Mouse (Mus musculus): ENCODE measurements around the gene Abcg4. TPM values are rescaled to one million over a fixed set of nuclear protein-coding genes. Genes with fewer than 3 reads are reported as not detected.

Gene Abcg4
- 0.10 TPM for polyA plus RNA-seq (2014; fragmentation: Illumina TruSeq; extraction: RNeasy Lipid Tissue Mini Kit (QIAGEN cat#74804); ENCODE audit: insufficient read depth, low read depth, low replicate concordance)

DNA sequence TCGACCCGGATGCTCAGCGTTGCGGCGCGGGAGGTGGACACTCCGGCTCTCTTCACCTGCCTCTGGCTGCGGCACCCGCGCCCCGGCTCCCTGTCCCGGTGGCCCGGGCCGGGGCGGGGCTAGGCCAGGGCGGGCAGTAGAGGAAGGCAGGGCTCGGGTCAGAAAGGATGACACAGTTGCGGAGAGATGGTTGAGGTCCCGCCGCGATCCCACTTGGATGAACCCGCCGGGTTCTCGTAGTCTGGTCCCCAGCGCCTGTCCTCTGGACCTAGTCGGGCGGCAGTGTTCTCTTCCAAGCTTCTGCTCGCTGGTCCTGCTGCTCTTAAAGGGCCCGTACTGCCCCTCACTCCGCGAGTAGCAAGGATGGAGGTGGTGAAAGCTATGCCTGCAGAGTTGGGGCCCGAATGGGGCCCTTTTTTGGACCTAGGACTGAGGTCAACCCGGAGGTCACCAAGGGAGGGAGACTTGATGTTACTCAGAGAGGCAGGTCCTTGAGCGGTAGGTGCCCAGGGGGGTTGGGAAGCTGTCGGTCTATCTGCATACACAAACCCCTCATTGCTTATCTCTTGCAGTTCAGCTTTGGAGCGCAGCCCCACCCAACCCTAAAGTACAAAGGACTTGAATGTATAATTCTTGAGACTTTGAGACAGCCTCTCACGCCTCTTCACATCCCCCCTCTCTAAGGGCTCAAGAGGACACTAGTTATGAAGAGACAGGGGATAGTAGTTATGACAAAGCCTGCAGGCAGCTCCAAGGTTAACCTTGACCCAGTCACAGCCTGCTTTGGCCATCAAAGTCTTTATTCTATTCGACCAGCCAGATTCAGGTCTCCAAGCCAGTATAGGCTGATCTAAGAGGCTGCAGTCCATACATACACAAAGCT lies at the start of gene Abcg4:
Abcg4 (minus strand) TSS at position 540 of the 883 bp plus-strand sequence.

DNA sequence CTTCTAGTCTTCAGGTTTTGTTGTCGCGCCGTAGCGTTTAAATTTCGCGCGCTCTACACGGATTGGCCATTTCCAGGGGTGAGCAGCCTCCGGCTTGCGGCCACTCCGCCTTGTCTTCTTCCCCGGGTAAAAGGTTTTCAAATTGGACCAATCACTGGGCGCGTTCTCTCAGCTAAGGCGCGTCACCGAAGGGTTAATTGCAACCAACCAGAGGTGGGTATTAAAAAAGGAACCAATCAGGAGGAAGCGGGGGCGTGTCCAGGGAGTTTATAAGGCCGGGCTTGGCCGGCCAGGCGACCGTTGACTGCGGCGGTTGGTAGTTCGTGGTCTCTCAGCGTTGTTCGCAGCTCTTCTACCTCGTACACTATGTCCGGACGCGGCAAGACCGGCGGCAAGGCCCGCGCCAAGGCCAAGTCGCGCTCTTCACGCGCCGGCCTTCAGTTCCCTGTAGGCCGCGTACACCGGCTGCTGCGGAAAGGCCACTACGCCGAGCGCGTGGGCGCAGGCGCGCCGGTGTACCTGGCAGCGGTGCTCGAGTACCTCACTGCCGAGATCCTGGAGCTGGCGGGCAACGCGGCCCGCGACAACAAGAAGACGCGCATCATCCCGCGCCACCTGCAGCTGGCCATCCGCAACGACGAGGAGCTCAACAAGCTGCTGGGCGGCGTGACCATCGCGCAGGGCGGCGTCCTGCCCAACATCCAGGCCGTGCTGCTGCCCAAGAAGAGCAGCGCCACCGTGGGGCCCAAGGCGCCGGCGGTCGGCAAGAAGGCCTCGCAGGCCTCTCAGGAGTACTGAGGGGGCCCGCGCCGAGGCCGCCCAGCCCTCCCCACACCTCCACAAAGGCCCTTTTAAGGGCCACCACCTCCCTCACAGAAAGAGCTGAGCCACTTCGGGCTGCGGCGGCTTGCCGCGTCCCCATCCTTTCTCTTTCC lies 46.2 kb upstream of the Abcg4 start, which contains the start of gene H2afx:
H2afx (plus strand) TSS at position 299 of the 935 bp plus-strand sequence.

DNA sequence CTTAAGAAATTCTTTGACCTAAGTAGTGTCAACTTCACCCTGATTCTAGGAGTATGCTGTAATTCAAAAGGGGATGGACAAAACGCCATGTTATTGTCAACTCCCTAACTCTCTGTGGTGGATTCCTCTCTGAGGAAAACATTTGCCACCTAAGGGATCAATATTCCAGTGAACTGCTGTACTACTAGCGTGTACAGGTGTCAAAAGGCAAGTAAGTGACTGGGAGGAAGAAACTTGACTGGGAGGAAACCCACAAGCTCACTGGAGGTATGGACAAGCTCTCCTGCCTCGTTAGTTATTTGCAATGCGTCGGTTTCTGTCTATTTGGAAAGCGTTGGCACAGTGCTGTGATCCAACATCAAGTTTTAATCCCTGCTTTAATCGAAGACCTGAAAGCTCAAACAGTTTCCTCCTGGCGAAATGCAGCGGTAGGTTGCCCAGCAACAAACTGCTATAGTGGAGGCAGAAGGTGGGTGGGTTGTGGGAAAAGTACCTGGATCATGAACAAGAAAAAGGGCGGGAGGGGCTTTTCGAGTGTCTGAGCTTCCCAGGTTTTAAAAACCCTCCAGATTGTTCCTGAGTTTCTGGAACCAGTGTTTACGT lies 37.5 kb upstream of the Abcg4 start, which contains the start of gene Dpagt1:
Dpagt1 (plus strand) TSS at position 252 of the 603 bp plus-strand sequence.

DNA sequence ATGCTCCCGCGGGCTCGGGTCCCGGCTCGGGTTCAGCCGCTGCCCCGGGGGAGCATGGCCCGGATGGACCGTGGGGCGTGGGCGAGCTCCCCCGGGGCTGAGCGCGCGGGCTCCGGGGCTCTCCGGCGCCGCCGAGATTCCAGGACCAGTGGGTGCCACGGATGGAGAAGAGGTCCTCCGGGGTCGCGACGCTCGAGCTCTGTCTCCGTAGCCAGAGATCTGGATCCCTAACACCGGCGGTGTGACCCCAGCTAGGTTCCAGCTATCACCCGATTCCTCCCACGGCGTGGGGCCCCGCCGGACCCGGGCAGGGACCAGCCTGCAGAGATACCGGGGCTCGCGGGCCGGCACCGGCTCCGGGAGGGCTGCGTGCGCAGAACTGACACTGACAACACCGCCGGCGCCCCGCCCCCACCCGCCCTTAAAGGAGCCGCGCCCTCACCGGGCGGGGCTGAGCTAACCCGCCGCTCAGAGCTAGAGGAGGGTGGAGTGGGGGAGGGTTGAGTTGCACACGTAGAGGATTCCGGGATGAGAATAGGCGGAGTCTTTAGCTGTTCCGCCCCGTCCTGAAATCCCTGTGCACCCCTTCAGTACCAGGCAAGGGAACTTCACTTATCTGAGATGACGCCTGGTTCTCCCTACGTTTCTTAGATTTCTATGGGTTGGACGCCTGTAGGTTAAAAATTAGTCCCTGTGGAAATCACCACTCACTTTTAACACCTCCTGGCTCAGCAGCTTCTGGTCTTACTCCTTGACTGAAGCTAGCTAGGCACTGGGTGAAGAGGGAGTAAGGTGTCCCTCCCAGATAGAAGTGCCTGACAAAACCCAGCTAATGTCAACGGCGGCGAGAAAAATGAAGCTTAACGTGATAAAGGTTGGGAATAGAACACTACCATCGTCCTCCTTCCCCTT lies 31.7 kb upstream of the Abcg4 start, which contains the start of gene C2cd2l:
C2cd2l (minus strand) TSS at position 399 of the 912 bp plus-strand sequence.

DNA sequence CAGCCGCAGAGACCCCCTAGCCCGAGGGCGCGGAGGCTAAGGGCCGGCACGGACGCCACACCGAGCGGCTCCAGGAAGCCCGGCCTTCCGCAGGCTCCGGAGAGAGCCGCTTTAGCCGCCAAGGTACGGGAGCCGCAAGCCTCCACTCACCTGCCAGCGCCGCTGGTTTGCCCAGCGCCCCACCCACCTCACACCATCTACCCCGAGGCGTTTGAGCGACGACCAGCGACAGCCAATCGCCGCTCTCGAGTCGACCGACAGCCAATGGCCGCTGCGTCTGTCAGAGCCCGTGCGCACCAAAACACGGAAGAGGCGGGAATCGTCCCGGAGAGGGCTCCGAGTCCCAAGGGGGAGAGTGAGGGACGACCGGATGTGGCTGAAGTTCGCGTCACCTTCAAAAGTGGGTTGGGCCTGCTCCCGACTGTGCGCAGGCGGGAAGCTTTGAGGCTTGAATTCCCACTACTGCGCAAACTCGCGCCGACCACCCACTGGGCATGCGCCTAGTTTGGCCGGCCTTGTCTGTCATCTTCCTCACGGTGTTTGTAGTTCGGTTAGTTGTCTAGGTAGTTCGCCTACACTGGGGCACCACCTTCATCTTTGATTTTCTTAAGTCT lies 17.2 kb upstream of the Abcg4 start, which contains the start of gene Hinfp:
Hinfp (minus strand) TSS at position 206 of the 614 bp plus-strand sequence.

DNA sequence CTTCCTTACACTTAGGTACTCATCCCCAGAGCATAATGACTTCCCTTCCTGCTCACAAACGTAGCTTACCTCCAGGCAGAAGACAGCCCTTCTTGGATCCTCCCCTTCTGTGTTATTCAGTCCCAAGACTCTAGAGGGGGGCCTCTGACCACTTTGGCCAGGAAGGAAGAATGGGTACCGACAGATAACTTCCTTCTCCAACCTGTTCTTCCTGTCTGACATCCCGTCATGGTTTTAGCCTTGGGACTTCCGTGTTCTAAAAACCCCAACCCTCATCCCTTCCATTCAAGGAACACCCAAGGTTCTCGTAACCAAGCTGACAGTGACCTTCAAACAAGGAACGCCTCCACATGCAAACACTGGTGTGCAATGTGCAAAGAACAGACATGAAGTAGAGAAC lies 20.0 kb downstream of the Abcg4 start, which contains the start of gene Nlrx1:
Nlrx1 (minus strand) TSS at position 168 of the 400 bp plus-strand sequence.

DNA sequence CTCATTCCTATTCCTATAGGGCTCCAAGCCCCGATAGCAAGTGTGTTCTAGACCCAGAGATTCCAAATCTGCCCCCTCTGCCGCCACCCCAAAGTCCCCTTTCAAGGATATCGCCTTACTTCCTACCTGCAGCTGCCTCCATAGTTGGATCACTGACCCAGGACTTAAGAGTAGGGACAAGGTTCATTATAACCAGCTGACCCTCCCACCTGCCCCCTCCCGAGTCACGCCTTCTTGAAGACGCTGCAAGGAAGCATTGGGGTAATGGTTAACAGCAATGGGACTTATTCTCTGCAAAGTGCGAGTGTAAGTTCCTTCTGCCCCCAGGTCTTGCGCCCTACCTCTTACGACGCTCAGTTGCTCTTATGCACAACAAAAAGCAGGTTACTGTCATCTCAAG lies 37.1 kb downstream of the Abcg4 start, which contains the start of gene Pdzd3:
Pdzd3 (minus strand) TSS at position 158 of the 400 bp plus-strand sequence.

DNA sequence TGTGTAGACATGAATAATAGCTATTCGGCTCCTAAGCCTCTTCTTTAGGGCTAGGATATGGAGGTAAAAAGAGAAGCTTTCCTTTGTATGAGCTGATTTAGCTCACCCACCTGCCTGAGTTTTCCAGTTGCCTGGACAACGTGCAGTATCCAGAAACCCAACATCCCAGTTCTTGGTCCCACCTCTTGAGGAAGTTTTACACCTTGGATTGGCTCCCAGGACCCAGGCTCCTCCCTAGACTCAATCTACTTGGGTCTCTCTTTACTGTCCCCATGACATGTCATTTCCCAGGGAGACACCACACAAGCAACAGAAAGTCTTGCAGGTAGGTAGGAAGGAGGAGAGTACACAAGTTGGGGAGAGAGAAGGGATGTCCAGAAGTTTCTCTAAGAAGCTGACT lies 48.0 kb downstream of the Abcg4 start, which contains the start of gene Ccdc153:
Ccdc153 (plus strand) TSS at position 278 of the 400 bp plus-strand sequence.

DNA sequence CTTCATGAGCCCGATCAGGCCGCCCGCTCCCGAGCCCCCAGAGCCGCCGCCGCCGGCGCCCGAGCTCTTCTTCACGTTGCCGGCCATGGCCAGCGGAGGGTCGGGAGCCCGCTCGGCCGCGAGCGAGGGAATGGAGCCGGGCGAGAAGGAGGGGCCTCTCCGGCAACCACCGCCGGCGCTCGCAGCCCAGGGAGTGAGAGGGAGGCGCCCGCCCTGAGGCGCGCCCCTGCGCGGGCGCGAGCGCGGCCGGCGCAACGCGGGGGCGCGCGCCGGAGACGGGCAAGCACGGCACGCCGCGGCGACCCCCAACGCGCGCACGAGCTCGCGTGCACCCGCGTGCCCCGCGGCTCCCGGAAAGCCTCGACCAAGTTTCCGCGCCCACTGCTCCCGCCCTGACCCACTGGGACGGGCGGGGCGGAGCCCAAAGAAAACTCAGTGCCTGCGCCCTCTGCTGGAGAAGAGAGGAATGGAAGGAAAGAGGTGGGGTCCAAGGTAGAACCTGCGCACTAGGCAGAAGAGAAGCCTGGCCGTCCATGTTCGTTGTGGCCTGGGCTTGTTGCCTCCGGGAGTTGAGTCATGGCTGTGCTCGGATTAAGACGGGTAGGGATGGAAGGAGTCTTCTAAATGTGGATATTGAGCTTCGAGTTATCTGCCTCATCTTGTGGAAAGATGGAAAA lies 54.5 kb downstream of the Abcg4 start, which contains the start of gene Cbl:
Cbl (minus strand) TSS at position 248 of the 677 bp plus-strand sequence.

Other genes starting within 250 kb of the Abcg4 start
- 31.2 TPM for gene Thy1, start 245.2 kb downstream of the Abcg4 start, polyA plus RNA-seq (2014; fragmentation: Illumina TruSeq; extraction: RNeasy Lipid Tissue Mini Kit (QIAGEN cat#74804); ENCODE audit: insufficient read depth, low read depth, low replicate concordance)
- 8.4 TPM for gene Usp2, start 221.6 kb downstream of the Abcg4 start, polyA plus RNA-seq (2014; fragmentation: Illumina TruSeq; extraction: RNeasy Lipid Tissue Mini Kit (QIAGEN cat#74804); ENCODE audit: insufficient read depth, low read depth, low replicate concordance)
- not detected for gene Mfrp, start 186.9 kb downstream of the Abcg4 start, polyA plus RNA-seq (2014; fragmentation: Illumina TruSeq; extraction: RNeasy Lipid Tissue Mini Kit (QIAGEN cat#74804); ENCODE audit: insufficient read depth, low read depth, low replicate concordance)
- gene C1qtnf5, start 181.4 kb downstream of the Abcg4 start, polyA plus RNA-seq (2014; fragmentation: Illumina TruSeq; extraction: RNeasy Lipid Tissue Mini Kit (QIAGEN cat#74804); ENCODE audit: insufficient read depth, low read depth, low replicate concordance), result 21.8 TPM
- gene Gm49380, start 175.1 kb downstream of the Abcg4 start, polyA plus RNA-seq (2014; fragmentation: Illumina TruSeq; extraction: RNeasy Lipid Tissue Mini Kit (QIAGEN cat#74804); ENCODE audit: insufficient read depth, low read depth, low replicate concordance), result not detected
- gene Rnf26, start 175.1 kb downstream of the Abcg4 start, polyA plus RNA-seq (2014; fragmentation: Illumina TruSeq; extraction: RNeasy Lipid Tissue Mini Kit (QIAGEN cat#74804); ENCODE audit: insufficient read depth, low read depth, low replicate concordance), result 8.9 TPM
- 131 TPM for gene Mcam, start 154.1 kb downstream of the Abcg4 start, polyA plus RNA-seq (2014; fragmentation: Illumina TruSeq; extraction: RNeasy Lipid Tissue Mini Kit (QIAGEN cat#74804); ENCODE audit: insufficient read depth, low read depth, low replicate concordance)
- gene Cbl, start 54.6 kb downstream of the Abcg4 start, polyA plus RNA-seq (2014; fragmentation: Illumina TruSeq; extraction: RNeasy Lipid Tissue Mini Kit (QIAGEN cat#74804); ENCODE audit: insufficient read depth, low read depth, low replicate concordance), result 8.7 TPM
- 174 TPM for gene Ccdc153, start 47.9 kb downstream of the Abcg4 start, polyA plus RNA-seq (2014; fragmentation: Illumina TruSeq; extraction: RNeasy Lipid Tissue Mini Kit (QIAGEN cat#74804); ENCODE audit: insufficient read depth, low read depth, low replicate concordance)
- gene Pdzd3, start 37.1 kb downstream of the Abcg4 start, polyA plus RNA-seq (2014; fragmentation: Illumina TruSeq; extraction: RNeasy Lipid Tissue Mini Kit (QIAGEN cat#74804); ENCODE audit: insufficient read depth, low read depth, low replicate concordance), result not detected
- 4.5 TPM for gene Nlrx1, start 20.0 kb downstream of the Abcg4 start, polyA plus RNA-seq (2014; fragmentation: Illumina TruSeq; extraction: RNeasy Lipid Tissue Mini Kit (QIAGEN cat#74804); ENCODE audit: insufficient read depth, low read depth, low replicate concordance)
- 7.0 TPM for gene Hinfp, start 17.1 kb upstream of the Abcg4 start, polyA plus RNA-seq (2014; fragmentation: Illumina TruSeq; extraction: RNeasy Lipid Tissue Mini Kit (QIAGEN cat#74804); ENCODE audit: insufficient read depth, low read depth, low replicate concordance)
- 13.7 TPM for gene C2cd2l, start 31.7 kb upstream of the Abcg4 start, polyA plus RNA-seq (2014; fragmentation: Illumina TruSeq; extraction: RNeasy Lipid Tissue Mini Kit (QIAGEN cat#74804); ENCODE audit: insufficient read depth, low read depth, low replicate concordance)
- 18.8 TPM for gene Dpagt1, start 37.4 kb upstream of the Abcg4 start, polyA plus RNA-seq (2014; fragmentation: Illumina TruSeq; extraction: RNeasy Lipid Tissue Mini Kit (QIAGEN cat#74804); ENCODE audit: insufficient read depth, low read depth, low replicate concordance)
- gene H2afx, start 46.1 kb upstream of the Abcg4 start, polyA plus RNA-seq (2014; fragmentation: Illumina TruSeq; extraction: RNeasy Lipid Tissue Mini Kit (QIAGEN cat#74804); ENCODE audit: insufficient read depth, low read depth, low replicate concordance), result 15.0 TPM
- gene Hmbs, start 55.6 kb upstream of the Abcg4 start, polyA plus RNA-seq (2014; fragmentation: Illumina TruSeq; extraction: RNeasy Lipid Tissue Mini Kit (QIAGEN cat#74804); ENCODE audit: insufficient read depth, low read depth, low replicate concordance), result 24.9 TPM
- 18.7 TPM for gene Vps11, start 73.1 kb upstream of the Abcg4 start, polyA plus RNA-seq (2014; fragmentation: Illumina TruSeq; extraction: RNeasy Lipid Tissue Mini Kit (QIAGEN cat#74804); ENCODE audit: insufficient read depth, low read depth, low replicate concordance)
- gene Hyou1, start 90.9 kb upstream of the Abcg4 start, polyA plus RNA-seq (2014; fragmentation: Illumina TruSeq; extraction: RNeasy Lipid Tissue Mini Kit (QIAGEN cat#74804); ENCODE audit: insufficient read depth, low read depth, low replicate concordance), result 33.2 TPM
- gene Slc37a4, start 108.2 kb upstream of the Abcg4 start, polyA plus RNA-seq (2014; fragmentation: Illumina TruSeq; extraction: RNeasy Lipid Tissue Mini Kit (QIAGEN cat#74804); ENCODE audit: insufficient read depth, low read depth, low replicate concordance), result 16.7 TPM
- 2,045 TPM for gene Rps25, start 118.5 kb upstream of the Abcg4 start, polyA plus RNA-seq (2014; fragmentation: Illumina TruSeq; extraction: RNeasy Lipid Tissue Mini Kit (QIAGEN cat#74804); ENCODE audit: insufficient read depth, low read depth, low replicate concordance)
- gene Trappc4, start 119.0 kb upstream of the Abcg4 start, polyA plus RNA-seq (2014; fragmentation: Illumina TruSeq; extraction: RNeasy Lipid Tissue Mini Kit (QIAGEN cat#74804); ENCODE audit: insufficient read depth, low read depth, low replicate concordance), result 98.9 TPM
- gene Ccdc84, start 130.0 kb upstream of the Abcg4 start, polyA plus RNA-seq (2014; fragmentation: Illumina TruSeq; extraction: RNeasy Lipid Tissue Mini Kit (QIAGEN cat#74804); ENCODE audit: insufficient read depth, low read depth, low replicate concordance), result 14.6 TPM
- gene Foxr1, start 152.5 kb upstream of the Abcg4 start, polyA plus RNA-seq (2014; fragmentation: Illumina TruSeq; extraction: RNeasy Lipid Tissue Mini Kit (QIAGEN cat#74804); ENCODE audit: insufficient read depth, low read depth, low replicate concordance), result not detected
- gene Upk2, start 166.4 kb upstream of the Abcg4 start, polyA plus RNA-seq (2014; fragmentation: Illumina TruSeq; extraction: RNeasy Lipid Tissue Mini Kit (QIAGEN cat#74804); ENCODE audit: insufficient read depth, low read depth, low replicate concordance), result 1.8 TPM
- 12.2 TPM for gene Bcl9l, start 194.2 kb upstream of the Abcg4 start, polyA plus RNA-seq (2014; fragmentation: Illumina TruSeq; extraction: RNeasy Lipid Tissue Mini Kit (QIAGEN cat#74804); ENCODE audit: insufficient read depth, low read depth, low replicate concordance)